Mouse (Mus musculus) lung, postnatal 0 days (tissue): Measurements from ENCODE around the gene Inpp5b. TPM values are rescaled to one million over a fixed set of nuclear protein-coding genes. Genes with fewer than 3 reads are reported as not detected.

ENCODE experiments used
- ATAC-seq: fragments of 200-750 bp; cut with Nextera tagmentation; 2 replicates; pipeline ENCODE4 v1.8.0; 2017; ENCODE audit warnings: moderate library complexity
- DNase-seq: peaks from one replicate; pipeline ENCODE4 v3.0.0-alpha.2; 2016; ENCODE audit warnings: low spot score
- H3K27ac ChIP-seq: fragments of 300-500 bp; sonication (generic); 2 replicates; pipeline ENCODE4 v1.5.1; 2014; ENCODE audit warnings: antibody characterized with exemption, mild to moderate bottlenecking, low read length, mixed read lengths
- H3K27me3 ChIP-seq: fragments of 300-500 bp; sonication (generic); replicated peaks from 2 replicates; pipeline ENCODE4 v1.6.1; 2014; ENCODE audit warnings: low read length, mixed read lengths; ENCODE audit not compliant: insufficient read depth
- H3K36me3 ChIP-seq: fragments of 300-500 bp; sonication (generic); 2 replicates; pipeline ENCODE4 v1.6.1; 2014; ENCODE audit warnings: low read length, mixed read lengths; ENCODE audit not compliant: insufficient read depth
- H3K4me1 ChIP-seq: fragments of 300-500 bp; sonication (generic); 2 replicates; pipeline ENCODE4 v1.6.1; 2014; ENCODE audit warnings: antibody characterized with exemption, low read depth, low read length, mixed read lengths; ENCODE audit not compliant: insufficient read depth
- H3K4me2 ChIP-seq: fragments of 300-500 bp; sonication (generic); replicated peaks from 2 replicates; pipeline ENCODE4 v1.6.1; 2014; ENCODE audit warnings: low read depth, mild to moderate bottlenecking, low read length, moderate library complexity, mixed read lengths
- H3K4me3 ChIP-seq: fragments of 300-500 bp; sonication (generic); 2 replicates; pipeline ENCODE4 v1.5.1; 2014; ENCODE audit warnings: low read depth, low read length
- H3K9ac ChIP-seq: fragments of 300-500 bp; sonication (generic); replicated peaks from 2 replicates; pipeline ENCODE4 v1.6.1; 2014; ENCODE audit warnings: low read depth, mild to moderate bottlenecking
- H3K9me3 ChIP-seq: fragments of 300-500 bp; sonication (generic); 2 replicates; pipeline ENCODE4 v1.6.1; 2016; ENCODE audit warnings: low read length, mixed read lengths
- CTCF ChIP-seq: IDR thresholded peaks from 2 replicates; pipeline ENCODE4 v1.5.1; 2016; ENCODE audit warnings: antibody characterized with exemption, mild to moderate bottlenecking
- EP300 ChIP-seq: IDR thresholded peaks from 2 replicates; pipeline ENCODE4 v1.6.1; 2016; ENCODE audit warnings: antibody characterized with exemption, mild to moderate bottlenecking, control low read depth
- WGBS: fragments of 180-500 bp; shearing (Covaris S2); extraction: QIAGEN DNeasy Blood & Tissue Kit; methylation state at CpG from one replicate; pipeline ENCODE4 v1.1.7; 2014; 5-methylcytosine and 5-hydroxymethylcytosine counted together
- microRNA counts: library from miRNA; unstranded; fragments of <30 nt; microRNA quantifications from one replicate; lab custom pipeline; 2015
- microRNA-seq: library from miRNA; unstranded; fragments of <30 nt; microRNA quantifications from one replicate; pipeline ENCODE4, GENCODE M21; 2016
- polyA plus RNA-seq: library from polyadenylated mRNA; unstranded; fragments of >200 nt; fragmentation: Nextera tagmentation; extraction: Ambion mirVana; gene quantifications from 2 replicates; pipeline ENCODE4 v1.2.1, GENCODE M21; 2015

The Inpp5b gene
- polyA plus RNA-seq, 1 experiment from 2014 or later: 59.6 TPM

DNA sequence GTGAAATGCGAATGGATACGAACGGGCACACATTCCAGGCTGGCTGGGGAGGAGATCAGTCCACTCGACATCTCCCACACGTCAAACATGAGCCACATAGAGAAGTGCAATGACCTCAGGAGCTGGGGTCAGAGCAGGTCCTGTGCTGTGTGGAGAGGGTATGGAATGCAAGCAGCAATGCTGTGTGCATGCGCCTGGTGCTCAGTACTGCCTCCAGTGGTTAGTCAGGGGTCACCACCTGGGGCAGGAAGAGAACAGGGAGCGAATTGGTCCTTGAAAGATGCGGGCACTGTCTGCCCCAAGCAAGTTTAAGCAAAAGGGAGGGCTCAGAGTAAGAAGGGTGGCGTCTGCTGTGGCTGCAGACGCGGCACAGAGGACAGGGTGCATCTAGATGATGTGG is 101.8 kb downstream of the Inpp5b start:
- no peak for TF ChIP-seq EP300
- TF ChIP-seq CTCF: peak; percentile 85
- no peaks in the 10 kb centered on the region for H3K9me3 ChIP-seq
- no peak overlapping the region for H3K27ac ChIP-seq
- H3K4me1 ChIP-seq: no peaks in the 10 kb centered on the region
- no peak overlapping the region for H3K4me2 ChIP-seq
- peaks cover 3% of the 10 kb centered on the region; the same call in 1 of the 2 replicates for H3K36me3 ChIP-seq
- H3K27me3 ChIP-seq: no peaks in the 10 kb centered on the region
- H3K4me3 ChIP-seq: no peak overlapping the region
- DNase-seq (peak; percentile 38), ATAC-seq (peak; percentile 48)
- no peak overlapping the region for H3K9ac ChIP-seq
- 54% methylated on average over 11 of the region's 11 CpGs for WGBS

GRCm38 (mm10) chr4:124847573-124847972 is 105.9 kb downstream of the Inpp5b start:
- Histone ChIP-seq H3K27ac (no peak overlapping the region), H3K4me1 (peaks cover 12% of the 10 kb centered on the region; the same call in 1 of the 2 replicates), H3K4me3 (no peak overlapping the region), H3K27me3 (no peaks in the 10 kb centered on the region), H3K9ac (no peak overlapping the region), H3K36me3 (no peaks in the 10 kb centered on the region), H3K9me3 (no peaks in the 10 kb centered on the region), H3K4me2 (no peak overlapping the region)
- WGBS: 12% methylated on average over 8 of the region's 8 CpGs
- no peak for ATAC-seq
- peak; percentile 80 for DNase-seq
- no peak for TF ChIP-seq EP300
- peak; percentile 96 for TF ChIP-seq CTCF

- peak overlapping the region; percentile 82 for H3K9ac ChIP-seq
- ATAC-seq (peak; percentile 1; the same call in 1 of the 2 replicates), DNase-seq (peak; percentile 75)
- peaks cover 7% of the 10 kb centered on the region; the same call in 1 of the 2 replicates for H3K36me3 ChIP-seq
- H3K27me3 ChIP-seq: no peaks in the 10 kb centered on the region
- peak overlapping the region; percentile 97 for H3K27ac ChIP-seq
- TF ChIP-seq CTCF (no peak), EP300 (no peak)
- H3K4me2 ChIP-seq: peak overlapping the region; percentile 83
- peak overlapping the region; percentile 95 for H3K4me3 ChIP-seq
- 3% methylated on average over 18 of the region's 24 CpGs for WGBS
- no peaks in the 10 kb centered on the region for H3K9me3 ChIP-seq
- peaks cover 12% of the 10 kb centered on the region; the same call in 1 of the 2 replicates for H3K4me1 ChIP-seq
These were observed 108.1 kb downstream of the Inpp5b start for GRCm38 (mm10) chr4:124849631-124850260.

- DNase-seq: peak; percentile 97
- Histone ChIP-seq H3K27ac (peak within 1 kb of the TSS; percentile 97), H3K4me2 (peak within 1 kb of the TSS; percentile 83), H3K4me1 (peaks cover 12% of the 10 kb centered on the region; the same call in 1 of the 2 replicates), H3K9ac (peak within 1 kb of the TSS; percentile 82), H3K36me3 (peaks cover 8% of the 10 kb centered on the region; the same call in 1 of the 2 replicates), H3K9me3 (no peaks in the 10 kb centered on the region), H3K4me3 (peak within 1 kb of the TSS; percentile 95), H3K27me3 (no peaks in the 10 kb centered on the region)
- under 1% methylated on average over 26 of the region's 90 CpGs for WGBS
- ATAC-seq: peak; percentile 95
- TF ChIP-seq CTCF (peak; percentile 40), EP300 (no peak)
These were observed 108.7 kb downstream of the Inpp5b start, which contains the start of gene Yrdc for GRCm38 (mm10) chr4:124850261-124850913. Gene Yrdc, plus strand, starts transcription at chr4:124850679.

MicroRNAs within 50 kb of the gene (microRNA counts, 519-probe panel; counts per million panel counts)
- microRNA mmu-miR-697 (lab: Ali Mortazavi, UCI) (not detected), microRNA mmu-miR-698 (lab: Ali Mortazavi, UCI) (not detected)

Small RNAs within 50 kb of the gene (microRNA-seq; reads per million reads assigned to microRNA genes)
- gene Gm24721 (not detected), gene Mir697 (not detected), gene Mir698 (not detected)

Other genes starting within 250 kb of the Inpp5b start
- gene 3100002H09Rik, start 131.0 kb upstream of the Inpp5b start, polyA plus RNA-seq: not detected in 2 replicates
- 0.10 and 0.14 TPM in 2 replicates for gene Pou3f1, start 85.0 kb upstream of the Inpp5b start, polyA plus RNA-seq
- gene Utp11, start 48.2 kb upstream of the Inpp5b start, polyA plus RNA-seq: 37.4 and 48.8 TPM in 2 replicates
- 5.2 and 5.8 TPM in 2 replicates for gene Fhl3, start 41.1 kb upstream of the Inpp5b start, polyA plus RNA-seq
- gene Sf3a3, start 27.1 kb upstream of the Inpp5b start, polyA plus RNA-seq: 49.1 and 57.1 TPM in 2 replicates
- 9.3 and 10.8 TPM in 2 replicates for gene Mtf1, start 60.3 kb downstream of the Inpp5b start, polyA plus RNA-seq
- 22.8 and 25.4 TPM in 2 replicates for gene Yrdc, start 108.8 kb downstream of the Inpp5b start, polyA plus RNA-seq
- gene 1110065P20Rik, start 109.3 kb downstream of the Inpp5b start, polyA plus RNA-seq: 65.4 and 68.7 TPM in 2 replicates
- 0.08 and 0.13 TPM in 2 replicates for gene Maneal, start 120.3 kb downstream of the Inpp5b start, polyA plus RNA-seq
- gene Epha10, start 139.0 kb downstream of the Inpp5b start, polyA plus RNA-seq: not detected in 2 replicates
- 7.3 and 8.3 TPM in 2 replicates for gene 9930104L06Rik, start 195.2 kb downstream of the Inpp5b start, polyA plus RNA-seq
- 5.5 and 8.8 TPM in 2 replicates for gene Cdca8, start 197.5 kb downstream of the Inpp5b start, polyA plus RNA-seq
- gene Rspo1, start 244.6 kb downstream of the Inpp5b start, polyA plus RNA-seq: 6.5 and 7.2 TPM in 2 replicates